Mouse (Mus musculus) cerebellum, adult 2 months (tissue): ENCODE results near the gene Hist1h2ak.

ENCODE experiments used
- CTCF ChIP-seq: fragments of 200-500 bp; IDR thresholded peaks from 2 replicates; pipeline ENCODE4 v1.5.1; 2011; ENCODE audit warnings: low read depth, mild to moderate bottlenecking, control low read depth, low read length, moderate library complexity, borderline replicate concordance; ENCODE audit not compliant: insufficient read depth
- POLR2A ChIP-seq: fragments of 200-500 bp; IDR thresholded peaks from 2 replicates; pipeline ENCODE4 v1.6.1; 2011; ENCODE audit warnings: low read length, control low read depth, borderline replicate concordance; ENCODE audit not compliant: insufficient read depth

DNA sequence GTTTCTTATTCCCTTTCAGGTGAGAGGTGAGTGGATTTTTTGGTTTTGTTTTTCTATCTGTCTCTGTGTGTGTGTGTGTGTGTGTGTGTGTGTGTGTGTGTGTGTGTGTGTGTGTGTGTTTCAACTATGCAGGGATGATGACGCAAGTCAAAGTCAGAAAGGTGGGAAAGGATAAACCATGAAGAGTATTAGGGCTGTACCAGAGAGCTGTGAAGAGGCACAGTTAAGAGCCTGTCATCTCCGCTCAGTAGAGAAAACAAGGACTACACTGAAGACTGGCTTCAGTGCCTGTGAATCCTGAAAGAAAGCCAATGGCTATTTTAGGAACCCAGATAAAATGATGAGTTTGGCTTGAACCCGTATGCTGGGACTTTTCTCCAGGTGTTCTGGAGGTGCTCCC, 1.8 kb downstream of the Hist1h2ak start:
- no peak for TF ChIP-seq CTCF
- TF ChIP-seq POLR2A, result no peak
